Mouse (Mus musculus): ENCODE measurements around the gene Nipal4.

DNA sequence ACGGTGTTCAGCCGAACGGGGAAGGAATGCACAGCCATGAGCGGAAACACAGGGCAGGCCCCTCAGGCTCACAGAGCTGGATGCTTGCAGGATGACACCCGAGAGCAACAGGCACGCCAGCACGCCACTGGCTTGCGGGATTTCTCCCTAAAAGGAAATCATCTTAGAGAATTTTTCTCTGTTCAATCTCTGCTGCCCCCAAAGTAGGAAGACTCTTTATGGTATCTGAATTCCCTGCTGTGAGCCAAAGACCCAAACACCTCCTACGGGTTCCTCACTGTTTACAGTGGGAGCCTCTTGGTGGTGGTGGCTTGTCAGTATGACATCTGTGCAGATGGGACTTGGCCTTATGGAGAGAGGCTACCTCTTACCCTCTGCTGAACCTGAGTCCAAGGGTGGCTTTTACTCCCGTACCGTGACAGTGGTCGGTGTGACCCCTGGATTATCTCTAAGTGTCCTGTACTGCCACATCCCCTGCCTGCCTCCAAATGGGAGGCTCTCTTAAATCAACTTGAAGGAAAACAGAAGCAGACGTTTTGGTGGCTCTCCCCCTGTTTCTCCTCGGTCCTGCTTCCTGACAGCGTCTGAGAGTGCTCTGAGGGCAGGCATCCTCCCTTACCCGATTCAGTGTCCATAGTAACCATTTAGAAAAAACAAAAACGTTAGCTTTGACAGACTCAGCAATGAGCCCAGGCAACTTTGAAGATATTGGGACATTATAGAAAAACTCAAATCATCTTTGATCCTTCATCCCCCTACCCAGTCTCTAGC, 39.5 kb upstream of the Nipal4 start:
- TF ChIP-seq CTCF (IDR thresholded peaks at IDR 0.05; ENCODE audit: extremely low read depth, insufficient read depth, insufficient read length, insufficient replicate concordance) (no peak), POLR2A (IDR thresholded peaks at IDR 0.05; ENCODE audit: low read depth, low read length) (no peak)

All from spleen, adult 2 months (tissue).